Mouse (Mus musculus): Measurements from ENCODE around the gene Srcin1.

GRCm38 (mm10) chr11:97512511-97512910, 63.5 kb downstream of the Srcin1 start:
- no peak for TF ChIP-seq CTCF (IDR thresholded peaks at IDR 0.05; ENCODE audit: control insufficient read depth, insufficient read depth, insufficient read length)
- TF ChIP-seq USF1 (IDR thresholded peaks at IDR 0.05; ENCODE audit: low read depth): no peak
- TF ChIP-seq FOSL1 (IDR thresholded peaks at IDR 0.05; ENCODE audit: insufficient read depth, low read length, poor library complexity, severe bottlenecking): no peak
- no peak for TF ChIP-seq CEBPB (IDR thresholded peaks at IDR 0.05; ENCODE audit: low read depth)
- no peak for TF ChIP-seq MAX (IDR thresholded peaks at IDR 0.05)
- TF ChIP-seq MYOG (IDR thresholded peaks at IDR 0.05; ENCODE audit: control insufficient read depth, extremely low read depth, insufficient read length): no peak
- TF ChIP-seq MYOD1 (IDR thresholded peaks at IDR 0.05; ENCODE audit: control insufficient read depth, insufficient read length, low read depth): no peak

Data from C2C12 (cell line).